Mouse (Mus musculus) layer of hippocampus, adult 8-10 months (tissue): ENCODE measurements around the gene Adam12. TPM values are rescaled to one million over a fixed set of nuclear protein-coding genes. Genes with fewer than 3 reads are reported as not detected.

Experiments used
- DNase-seq, 2 experiments: peaks; one replicate each; pipeline ENCODE4 v3.0.0; 2022; ENCODE audit warnings: low spot score in 2 of 2
- total RNA-seq, 4 experiments: library from RNA; stranded (reverse); gene quantifications; 2 replicates each; pipeline ENCODE4 v1.2.4; 2022

The Adam12 gene
- 1 to 10 TPM; 5.6 to 7.2 (median 5.8) TPM for total RNA-seq

DNA sequence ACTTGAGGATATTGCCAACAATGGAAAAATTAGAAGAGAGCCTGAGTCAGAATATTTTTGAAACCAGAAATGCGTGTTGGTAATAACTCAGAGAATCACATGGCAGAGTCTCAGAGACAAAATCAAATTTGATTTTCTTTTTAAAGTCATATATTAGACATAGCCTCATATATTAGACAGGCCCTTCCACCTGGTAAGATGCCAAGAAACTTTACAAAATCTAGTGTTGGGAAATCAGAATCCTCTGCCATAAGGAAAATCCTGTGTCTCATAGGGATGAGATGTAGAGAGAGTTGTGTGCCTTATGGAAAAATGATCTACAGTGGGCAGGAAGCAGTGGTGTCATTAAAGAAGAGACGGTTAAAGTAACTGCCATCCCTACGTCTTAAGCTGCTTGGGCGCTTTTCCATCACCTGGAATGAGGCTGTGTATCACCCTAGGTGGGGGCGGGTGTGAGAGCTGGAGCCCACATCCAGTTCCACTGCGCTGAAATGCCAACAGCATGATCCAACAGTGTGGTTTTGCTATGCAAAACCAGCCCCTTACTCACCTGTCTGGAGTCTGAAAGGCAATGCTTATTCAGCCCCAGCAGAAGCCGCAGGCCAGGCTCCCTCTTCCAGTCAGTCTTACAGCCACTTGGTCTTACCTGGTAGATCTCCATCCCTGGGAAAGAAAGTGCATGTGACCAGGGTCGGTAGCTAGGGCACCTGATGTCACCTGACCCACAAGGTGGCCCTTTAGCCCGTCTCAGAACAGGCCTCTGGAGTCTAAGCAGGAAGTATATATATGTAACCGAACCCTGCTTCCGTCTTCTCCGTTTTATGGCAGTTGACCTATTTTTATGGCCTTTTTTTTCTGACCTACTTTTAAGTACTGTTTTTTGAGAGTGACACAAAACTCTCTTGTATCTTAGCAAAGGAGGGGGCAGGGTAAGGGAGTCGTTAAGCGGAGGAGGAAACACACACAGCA lies at the start of gene Adam12:
Adam12 (minus strand) TSS at position 769 of the 969 bp plus-strand sequence.
- no peak for DNase-seq

DNA sequence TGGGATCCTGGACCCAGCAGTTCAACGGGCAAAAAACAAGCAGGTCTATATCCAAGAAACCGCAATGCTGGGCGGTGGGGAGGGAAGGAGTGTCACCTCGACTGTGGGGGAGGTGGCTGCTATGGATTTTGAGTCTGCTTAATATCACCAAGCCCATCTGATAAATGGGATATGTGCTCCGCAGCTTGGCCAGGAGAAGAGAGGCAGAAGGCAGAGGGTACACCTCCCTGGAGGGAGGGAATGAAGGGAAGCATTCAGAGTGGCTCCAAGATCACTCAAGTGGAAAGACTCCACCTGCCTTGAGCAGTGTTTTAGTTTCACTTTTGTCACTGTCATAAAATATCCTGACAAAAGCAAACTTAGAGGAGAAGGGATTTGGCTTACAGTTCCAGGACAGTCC lies 41.0 kb upstream of the Adam12 start:
- no peak for DNase-seq

DNA sequence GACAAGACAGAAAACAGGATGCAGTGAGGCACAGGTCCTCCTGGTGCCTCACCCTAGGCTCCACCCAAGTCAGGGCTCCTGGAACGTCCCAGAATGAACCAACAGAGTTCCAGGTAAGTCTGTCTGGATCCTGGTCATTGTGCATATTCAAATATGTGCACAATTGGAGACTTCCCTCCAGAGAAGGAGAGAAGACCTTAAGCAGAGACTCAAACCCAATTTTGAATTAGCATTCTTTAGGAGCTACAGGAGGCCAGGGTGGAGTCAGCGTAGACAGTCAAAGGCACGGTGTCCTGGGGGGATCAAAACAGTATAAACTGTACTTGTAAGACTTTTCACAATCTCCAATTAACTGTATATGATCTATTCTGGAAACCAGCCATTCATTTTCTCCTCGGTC lies 40.5 kb upstream of the Adam12 start:
- DNase-seq: no peak

DNA sequence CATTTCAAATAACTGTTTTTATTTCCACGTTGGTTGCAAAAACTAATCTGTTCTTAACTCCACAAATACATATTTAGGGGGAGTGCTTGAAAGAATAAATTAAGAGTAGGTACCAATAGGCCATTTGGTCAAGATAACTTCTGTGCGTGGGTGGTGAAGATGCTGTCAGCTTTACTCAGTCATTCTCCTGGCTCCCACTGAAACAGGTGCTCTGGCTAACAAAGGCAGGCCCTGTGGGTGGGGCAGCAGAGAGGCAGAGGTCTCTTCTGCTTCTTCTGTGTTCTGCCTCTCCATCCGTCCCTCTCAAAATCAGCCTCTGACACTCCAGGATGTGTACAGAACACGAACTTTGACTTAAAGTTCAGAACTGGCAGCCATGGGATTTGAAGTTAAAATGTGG lies 33.8 kb upstream of the Adam12 start:
- DNase-seq: no peak

DNA sequence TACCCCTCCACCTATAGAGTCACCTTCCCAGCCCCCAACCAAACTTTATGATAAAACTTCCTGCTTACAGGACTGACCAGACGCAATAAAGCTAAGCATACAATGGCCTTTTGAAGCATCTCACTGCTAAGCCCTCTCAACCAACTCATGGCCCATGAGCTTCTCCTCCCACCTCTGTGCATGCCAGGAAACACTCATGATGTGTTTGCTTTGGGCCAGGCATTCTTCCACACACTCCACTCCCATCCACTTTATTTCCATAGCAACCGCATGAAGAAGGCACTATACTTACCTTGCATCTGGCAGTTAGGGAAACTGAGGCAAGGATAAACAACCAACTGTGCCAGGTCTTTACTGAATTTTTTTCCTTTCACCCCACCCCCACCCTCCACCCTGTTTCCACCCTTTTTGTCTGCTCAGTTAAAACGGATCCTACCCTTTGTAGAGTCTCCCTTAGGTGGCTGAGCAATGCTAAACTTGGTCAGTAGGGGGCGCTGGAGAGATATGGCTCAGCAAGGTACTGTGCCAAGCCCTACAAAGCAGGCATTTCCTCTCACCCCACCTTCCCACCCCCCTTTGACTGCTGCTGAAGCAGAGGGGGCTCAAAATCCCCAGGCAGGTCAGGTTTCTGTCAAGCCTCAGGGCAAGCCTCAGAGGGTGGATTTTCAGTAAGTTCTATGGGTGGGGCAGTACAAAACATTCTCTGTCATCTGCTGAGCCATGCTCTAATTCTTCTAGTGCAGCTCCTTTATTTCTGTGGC lies 31.4 kb upstream of the Adam12 start:
- peak; percentile 20 to 68 for DNase-seq

DNA sequence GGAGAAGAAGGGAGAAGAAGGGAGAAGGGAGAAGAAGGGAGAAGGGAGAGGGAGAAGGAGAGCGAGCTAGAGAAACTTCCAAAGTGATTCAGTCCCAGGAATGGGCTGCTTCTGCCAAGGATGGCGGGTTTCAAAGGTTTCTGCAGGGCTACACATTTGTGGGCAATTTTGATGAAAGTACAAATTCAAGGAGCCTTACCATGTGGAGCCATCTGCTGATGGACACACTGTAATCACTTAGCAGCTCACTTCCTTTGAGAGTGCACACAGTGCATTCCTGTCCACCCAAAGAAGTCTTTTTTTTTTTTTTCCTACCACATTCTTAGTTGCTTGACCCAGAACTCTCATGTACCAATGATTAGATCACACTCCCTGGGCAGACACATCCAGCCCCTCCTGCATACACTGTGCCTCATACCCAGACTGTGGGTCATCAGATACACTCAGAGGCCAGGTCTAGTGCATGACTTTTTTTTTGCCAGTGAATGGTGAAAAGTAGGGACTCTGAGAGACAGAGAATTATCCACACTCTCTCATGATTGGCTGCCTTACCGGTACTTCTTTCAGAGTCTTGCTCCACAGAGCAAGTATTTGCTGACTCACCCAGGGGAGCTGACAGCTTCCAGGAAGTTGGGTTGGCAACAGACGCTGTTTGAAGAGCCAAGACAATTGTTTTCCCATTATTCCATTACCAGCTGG lies 29.2 kb upstream of the Adam12 start:
- peak; percentile 8 to 22 for DNase-seq

DNA sequence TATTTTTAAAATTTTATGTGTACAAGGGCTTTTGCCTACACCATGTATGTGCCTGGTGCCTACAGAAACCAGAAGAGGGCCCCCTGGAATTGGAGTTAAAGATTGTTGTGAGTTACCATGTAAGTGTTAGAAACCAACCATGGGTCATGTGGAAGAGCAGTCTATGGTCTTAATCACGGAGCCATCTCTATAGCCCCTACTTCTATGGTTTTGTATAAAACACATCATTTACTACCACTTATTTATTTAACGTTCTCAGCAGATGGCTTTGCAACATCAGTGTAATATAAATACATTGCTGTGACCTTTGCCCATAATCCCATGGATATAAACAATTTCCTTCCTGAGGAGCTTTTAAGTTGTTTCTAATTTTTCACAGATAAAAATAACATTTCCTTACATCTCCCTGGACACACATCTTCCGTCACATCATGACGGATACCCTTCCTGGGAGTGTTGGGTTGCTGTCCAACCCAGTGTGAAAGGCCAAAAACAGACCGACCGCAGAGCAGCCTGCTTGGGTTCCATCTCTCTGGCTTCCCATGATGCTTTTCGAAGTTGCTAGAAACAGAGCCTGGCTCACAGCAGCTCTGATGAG lies 18.4 kb upstream of the Adam12 start:
- no peak for DNase-seq

DNA sequence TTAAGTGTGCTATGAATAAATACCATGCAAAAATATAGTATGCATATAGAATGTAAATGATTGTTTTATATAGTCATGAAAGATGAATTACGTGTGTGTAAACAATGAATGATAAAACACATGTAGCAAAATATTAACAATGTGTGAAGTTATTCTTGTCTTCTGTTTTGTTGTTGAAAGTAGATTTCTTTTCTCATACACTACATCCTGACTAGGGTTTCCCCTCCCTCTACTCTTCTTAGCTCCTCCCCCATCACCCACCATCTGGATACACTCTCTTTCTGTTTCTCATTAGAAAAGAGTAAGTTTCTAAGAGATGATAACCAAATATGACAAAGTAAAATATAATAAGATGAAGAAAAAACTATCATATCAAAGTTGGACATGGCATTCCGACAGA lies 16.1 kb upstream of the Adam12 start:
- DNase-seq: no peak

DNA sequence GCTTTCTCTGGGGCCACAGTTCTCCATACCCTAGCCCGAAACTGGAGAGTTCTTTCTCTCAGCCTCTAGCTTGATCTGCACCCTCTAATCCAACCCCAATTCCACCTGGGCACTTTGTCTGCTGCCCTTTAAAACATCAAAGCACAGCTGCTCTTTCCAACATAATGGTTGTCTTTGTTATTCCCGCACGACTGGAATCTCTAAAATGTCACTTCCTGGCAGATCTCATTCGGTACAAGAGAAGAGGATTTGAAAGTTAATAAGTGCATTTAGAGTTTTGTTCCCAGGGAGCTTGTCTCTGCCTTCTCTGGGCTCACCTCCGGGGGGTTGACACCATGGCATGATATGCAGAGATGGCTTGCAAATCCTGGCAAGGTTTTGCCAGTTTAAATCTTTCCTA lies 14.7 kb upstream of the Adam12 start:
- DNase-seq: no peak

DNA sequence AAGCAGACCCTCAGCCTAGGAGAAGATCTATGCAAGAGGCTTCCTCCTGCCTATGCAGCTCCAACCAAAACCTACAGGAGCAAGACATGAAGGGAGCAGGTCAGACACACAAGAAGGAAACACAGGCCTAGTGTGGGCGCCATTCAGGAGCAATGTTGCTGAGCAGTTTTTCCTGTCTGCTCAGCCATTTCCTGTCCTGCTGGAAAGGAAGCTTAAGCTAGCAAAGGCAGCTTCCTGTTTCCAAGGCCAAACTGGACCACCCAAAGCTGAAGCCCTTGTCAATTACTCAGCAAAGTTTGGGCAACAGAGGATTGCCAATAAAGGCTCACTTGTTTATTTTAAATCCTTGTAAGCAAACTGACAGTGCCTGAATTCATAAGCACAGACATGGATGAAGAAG lies 10.8 kb upstream of the Adam12 start:
- no peak for DNase-seq

DNA sequence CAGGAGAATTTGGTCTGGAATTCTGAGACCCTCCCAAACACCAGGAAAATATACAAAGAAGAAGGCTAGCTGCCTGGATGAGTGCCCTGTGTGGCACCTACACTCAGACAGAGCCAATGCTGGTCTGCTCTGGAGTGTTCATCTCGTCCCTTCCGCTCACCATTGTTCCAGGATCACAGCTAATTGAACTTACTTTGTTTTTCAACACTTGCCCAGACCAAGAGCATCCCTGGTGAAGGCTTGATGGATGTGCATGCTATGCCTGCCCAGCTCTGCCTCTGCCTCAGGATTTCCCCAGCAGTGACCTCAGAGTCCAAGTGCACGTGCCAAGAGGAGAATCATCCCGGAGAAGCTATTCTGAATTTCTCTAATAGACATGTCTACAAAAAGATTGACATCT lies 9.3 kb upstream of the Adam12 start:
- no peak for DNase-seq

DNA sequence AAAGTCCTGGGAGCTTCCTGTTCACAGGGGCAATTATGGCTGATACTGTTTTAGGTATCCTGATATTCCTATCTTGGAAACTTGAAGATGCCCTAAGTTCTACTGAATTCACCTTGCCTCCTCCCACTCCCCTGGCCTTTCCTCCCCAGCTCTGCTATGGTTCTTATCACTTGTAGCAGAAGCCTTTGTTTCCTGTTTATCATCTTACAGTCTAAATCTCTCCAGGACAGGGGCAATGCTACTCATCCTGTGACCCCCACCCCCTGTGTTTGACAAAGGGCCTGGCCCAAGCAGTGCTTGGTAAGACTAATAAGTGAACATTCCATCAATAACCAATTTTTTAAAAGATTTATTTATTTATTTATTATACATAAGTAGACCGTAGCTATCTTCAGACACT lies 8.6 kb upstream of the Adam12 start:
- DNase-seq: no peak

DNA sequence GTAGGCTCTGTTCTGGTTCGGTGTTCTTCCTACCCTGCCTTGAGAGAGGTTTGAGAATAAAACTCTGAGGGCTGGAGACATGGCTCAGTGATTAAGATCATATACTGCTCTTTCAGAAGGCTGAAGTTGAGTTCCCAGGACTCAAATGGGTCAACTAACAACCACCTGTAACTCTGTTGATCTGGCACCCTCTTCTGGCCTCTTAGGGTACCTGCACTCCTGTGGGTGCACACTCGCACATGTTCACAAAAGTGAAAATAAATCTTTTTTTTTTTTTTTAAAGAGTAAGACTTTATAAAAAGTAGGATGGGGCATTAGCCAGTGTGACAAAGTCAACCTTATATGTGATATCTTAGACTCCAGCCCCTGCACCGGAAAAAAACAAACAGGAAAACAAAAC lies 6.9 kb upstream of the Adam12 start:
- no peak for DNase-seq

DNA sequence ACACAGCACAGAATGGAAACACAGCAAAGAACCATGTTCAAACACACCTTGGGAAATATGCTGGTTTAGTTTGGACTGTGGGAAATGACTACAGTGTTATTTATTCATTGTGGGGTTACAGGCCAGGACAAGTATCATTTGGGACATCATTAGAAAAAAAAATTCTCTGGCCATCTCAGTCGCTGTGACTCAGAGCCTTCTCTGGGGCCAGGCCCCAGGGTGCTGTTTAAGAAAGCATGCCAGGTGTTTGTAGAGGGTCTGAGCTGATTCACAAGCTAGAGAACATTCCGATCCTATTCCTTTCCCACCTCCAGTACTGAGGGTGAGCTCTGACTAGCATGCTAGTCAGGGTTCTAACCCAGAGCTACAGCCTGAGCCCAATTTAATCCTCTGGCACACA lies 5.4 kb upstream of the Adam12 start:
- no peak for DNase-seq

DNA sequence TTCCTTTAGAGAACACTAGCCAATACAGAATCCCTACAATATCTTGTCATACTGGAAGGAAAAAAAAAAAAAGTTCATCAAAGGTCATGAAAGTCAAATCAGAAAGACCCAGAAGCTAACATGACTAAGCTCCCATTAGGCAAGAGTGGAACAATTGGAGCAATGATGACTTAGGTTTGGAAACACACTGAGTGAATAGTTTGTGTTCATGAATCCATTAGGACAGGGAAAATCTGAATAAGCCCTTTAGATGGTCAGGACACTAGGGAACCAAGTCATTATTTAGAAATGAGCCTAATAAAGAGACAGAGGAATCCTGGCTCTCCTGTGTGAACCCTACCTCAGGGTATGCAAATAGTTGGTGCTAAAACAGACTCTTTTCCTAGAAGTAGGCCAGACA lies 4.8 kb upstream of the Adam12 start:
- DNase-seq: no peak

DNA sequence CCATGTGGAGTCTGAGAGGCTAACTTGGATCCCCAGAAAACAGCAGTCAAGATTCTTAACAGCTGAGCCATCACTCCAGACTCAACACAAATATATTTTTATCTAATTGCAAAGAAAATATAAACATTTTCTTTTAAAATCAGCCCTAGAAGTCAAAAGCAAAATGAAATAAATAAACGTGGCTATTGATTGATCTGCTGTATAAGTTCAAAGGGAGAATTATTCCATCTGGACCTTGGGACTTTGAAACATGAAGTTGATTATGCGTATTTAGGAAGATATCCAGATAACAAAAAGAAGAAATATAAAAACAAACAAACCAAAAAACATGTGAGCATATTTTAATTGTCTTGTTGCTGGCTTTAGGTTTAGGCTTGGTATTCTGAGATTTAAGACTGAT lies 3.6 kb upstream of the Adam12 start:
- DNase-seq: no peak

DNA sequence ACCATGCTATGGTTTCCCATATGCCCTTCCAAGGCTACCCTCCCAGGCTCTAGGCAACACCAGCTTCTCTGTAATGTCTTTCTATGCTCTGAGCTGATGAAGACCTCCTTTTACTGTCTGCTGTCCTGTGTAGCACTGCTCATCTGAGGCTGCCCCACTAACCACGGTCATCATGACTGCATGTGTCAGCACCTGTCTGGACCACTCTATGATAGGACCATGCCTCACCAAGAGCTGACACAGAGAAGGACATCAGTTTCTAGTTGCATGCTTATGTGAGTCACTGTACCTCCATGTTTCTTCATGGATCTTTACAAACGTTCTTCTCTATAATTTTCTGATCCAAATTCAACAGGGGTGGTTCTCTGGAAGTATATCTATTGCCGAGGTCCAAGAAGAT lies 1.2 kb downstream of the Adam12 start:
- no peak for DNase-seq

DNA sequence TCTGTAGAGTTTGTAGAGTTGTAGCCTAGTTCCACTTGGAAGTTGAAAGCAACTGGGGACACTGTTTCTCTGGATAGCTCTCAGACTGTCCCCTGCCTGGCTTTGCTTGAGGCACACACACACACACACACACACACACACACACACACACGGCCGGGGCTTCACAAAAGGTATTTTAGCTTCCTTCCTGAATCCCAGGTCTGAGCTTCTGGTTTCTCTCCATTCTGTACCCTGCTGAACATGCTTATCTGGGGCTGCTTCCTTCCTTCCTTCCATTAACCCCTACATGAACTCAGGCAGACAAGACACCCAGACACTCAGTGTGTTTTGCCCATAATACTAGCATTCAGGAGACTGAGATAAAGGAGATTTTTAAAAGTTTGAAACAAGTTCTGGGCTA lies 2.0 kb downstream of the Adam12 start:
- no peak for DNase-seq

DNA sequence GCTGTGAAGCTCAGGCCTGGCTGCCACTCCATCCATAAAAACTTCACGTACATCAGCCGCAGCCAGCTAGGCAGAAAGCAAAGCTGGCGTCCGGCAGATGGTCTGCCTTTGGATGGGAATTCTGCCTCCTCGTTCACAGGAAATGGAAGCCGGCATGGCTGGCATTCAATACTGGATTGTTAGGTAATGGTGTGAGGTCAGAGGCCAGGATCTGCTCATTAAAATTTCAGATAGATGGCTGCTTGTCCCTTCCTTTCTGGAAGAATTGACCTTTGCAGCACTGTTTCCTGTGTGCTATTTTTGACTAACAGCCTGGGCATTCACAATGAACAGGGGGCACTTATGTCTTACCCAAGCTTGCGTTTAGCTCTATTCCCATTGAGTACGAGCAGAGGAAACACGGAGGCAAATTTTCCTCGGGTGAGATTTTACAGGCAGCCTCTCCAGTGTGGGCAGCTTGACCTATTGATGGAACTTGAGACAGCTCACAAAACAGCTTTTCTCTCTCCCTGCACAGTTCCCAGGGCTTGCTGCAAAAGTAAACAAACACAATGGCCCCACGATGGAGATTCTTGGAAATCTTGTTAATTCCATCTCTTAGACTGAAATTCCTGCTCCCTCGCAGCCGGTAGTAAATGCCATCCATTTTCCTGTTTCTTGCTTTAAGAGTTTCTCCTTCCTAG lies 4.0 kb downstream of the Adam12 start:
- DNase-seq: peak in 1 of 2 experiments; percentile 20

DNA sequence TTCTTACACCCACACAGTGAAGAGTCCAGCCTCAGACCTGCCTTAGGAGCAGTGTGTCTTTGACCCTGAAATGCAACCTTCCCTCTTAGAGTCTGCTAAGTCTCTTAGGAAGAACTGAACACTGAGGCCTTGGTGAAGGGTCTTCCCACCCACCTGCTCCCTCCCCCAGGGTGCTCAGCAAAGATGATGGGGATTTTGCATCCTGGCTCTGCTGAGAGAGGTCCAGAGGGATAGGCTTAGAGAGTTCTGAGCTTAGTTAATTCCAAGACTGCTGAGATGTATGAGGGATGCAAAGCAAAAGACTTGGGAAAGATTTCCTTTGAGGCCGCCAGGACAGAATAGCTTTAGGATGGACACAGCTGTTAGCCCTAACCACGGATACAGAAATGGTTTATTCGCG lies 4.8 kb downstream of the Adam12 start:
- DNase-seq: no peak

DNA sequence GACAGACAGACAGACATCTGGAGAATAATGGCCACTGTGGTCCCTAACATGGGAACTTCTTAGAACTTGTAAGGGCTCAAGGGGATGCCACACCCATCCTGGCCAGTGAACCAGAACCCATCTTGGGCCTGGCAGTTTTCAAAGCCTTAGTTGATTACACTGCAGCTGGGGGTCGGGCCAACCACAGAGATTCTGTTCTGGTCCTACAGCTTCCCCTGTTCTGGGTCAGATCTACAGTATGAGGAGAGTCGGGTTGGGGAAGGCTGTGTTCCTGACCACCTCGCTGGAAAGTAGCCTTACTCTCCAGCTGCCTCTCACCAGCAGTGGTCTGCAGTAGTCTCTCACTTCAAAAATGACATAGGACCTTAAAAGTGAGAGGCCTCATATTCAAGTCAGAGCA lies 5.7 kb downstream of the Adam12 start:
- DNase-seq: no peak
